Comparison of ENCODE assay signal across 16 mouse cellular contexts in genomic region chr19:18997711-18998110, GRCm38 (mm10).
DNase-seq lines count a peak whose midpoint lies in the region; ATAC-seq and TF ChIP-seq lines count a peak whose summit lies in the region.
"Had no signal": no experiment of that assay in that cellular context is flagged by ENCODE, and none has a peak within 500 bp of the region (broad histone marks: within the 10 kb centered on the region; RNA-seq: fewer than 3 reads in every experiment).

No protein-coding gene starts in this region.

- no peak overlapping the region for H3K4me3 ChIP-seq in left cerebral cortex, adult 2 months
- H3K4me3 ChIP-seq: embryonic facial prominence, embryonic 13.5 days; forebrain, embryonic 13.5 days; heart, embryonic 12.5 days; hindbrain, embryonic 15.5 days had no signal

- CTCF ChIA-PET in Patski (lab: Charles Lee) = interaction anchor here (1.3 kb wide), 2 partner anchors 9 to 10 kb away, joined by 3 read pairs; no protein-coding TSS in a partner anchor

- peak; percentile 10 for DNase-seq in adrenal gland, postnatal 14 days
- DNase-seq in adrenal gland, adult 18-20 months (ENCODE audit: low spot score in 2 of 2) = no peak
- DNase-seq in frontal cortex, postnatal 25 days (ENCODE audit: low spot score in 2 of 2) = no peak
- DNase-seq in left cerebral cortex, postnatal 25 days (ENCODE audit: low spot score in 2 of 2) = peak; percentile 12 to 48
- no peak for DNase-seq in left cerebral cortex, adult 2 months (ENCODE audit: extremely low spot score in 1 of 2, low spot score in 2 of 2)
- DNase-seq in Patski (ENCODE audit: low read depth, low spot score) = peak; percentile 3
- DNase-seq in heart, postnatal 4 days = no peak
- DNase-seq: adrenal gland, postnatal 25 days; cerebellum, adult 2 months; gastrocnemius, postnatal 14 days had no signal

- no peak overlapping the region for H3K27ac ChIP-seq in left cerebral cortex, adult 2 months
- H3K27ac ChIP-seq: embryonic facial prominence, embryonic 13.5 days; forebrain, embryonic 13.5 days; hindbrain, embryonic 15.5 days had no signal

- TF ChIP-seq CTCF in left cerebral cortex, adult 2 months (IDR thresholded peaks at IDR 0.05) = no peak
- no peak for TF ChIP-seq CTCF in Patski (IDR thresholded peaks at IDR 0.05)

- peaks cover 61% of the 10 kb centered on the region for H3K27me3 ChIP-seq in Patski
- H3K27me3 ChIP-seq: embryonic facial prominence, embryonic 13.5 days; forebrain, embryonic 13.5 days; heart, embryonic 12.5 days; hindbrain, embryonic 15.5 days had no signal

- POLR2A ChIA-PET in Patski (lab: Charles Lee) = no interaction called here

- intact Hi-C loops in left cerebral cortex, postnatal 25 days (cut with DNase I) = no loop called here
- intact Hi-C loops in left cerebral cortex, adult 2 months (cut with DNase I) = no loop called here

- 0 out of 2 replicates have a peak, but pooled peaks have one; percentile 22 for ATAC-seq in frontal cortex, adult (ENCODE audit: low TSS enrichment)
- no peak for ATAC-seq in Patski
- ATAC-seq: forebrain, embryonic 13.5 days; intestine, embryonic 16.5 days had no signal

- in situ Hi-C loops in Patski (cut with MboI; ENCODE audit: low pct_unique_long_range_greater_than_20kb) = no loop called here

Comparison
In these comparisons a context has a peak if more than half of its experiments do, and no peak if none do; other contexts are left out.
1. DNase-seq: peak in adrenal gland, postnatal 14 days (single experiment), left cerebral cortex, postnatal 25 days (2 of 2) and Patski (single experiment); none in adrenal gland, adult 18-20 months (0 of 2), frontal cortex, postnatal 25 days (0 of 2), left cerebral cortex, adult 2 months (0 of 2) and heart, postnatal 4 days (single experiment).